Mouse (Mus musculus) left cerebral cortex, adult 18-20 months (tissue): Measurements from ENCODE around the gene Adcy4. TPM values are rescaled to one million over a fixed set of nuclear protein-coding genes. Genes with fewer than 3 reads are reported as not detected.
A peak's percentile ranks its signal among the peaks of the same experiment; 100 is the strongest.

Experiments
- DNase-seq, 2 experiments: peaks; one replicate each; pipeline ENCODE4 v3.0.0; 2021 to 2022; ENCODE audit warnings: low spot score in 2 of 2, mixed read lengths in 1 of 2
- total RNA-seq, 2 experiments: library from RNA; stranded (reverse); gene quantifications; 2 replicates each; pipeline ENCODE4 v1.2.3; 2021

Adcy4 gene
- total RNA-seq, 2 experiments from 2014 or later, result 4.9 to 8.6 TPM

- DNase-seq, result no peak
These were observed 22.7 kb downstream of the Adcy4 start, which contains the start of gene Ltb4r2 for GRCm38 (mm10) chr14:55761163-55761562. TSS of gene Ltb4r2 (plus strand) at chr14:55761428.

- DNase-seq, result peak; percentile 84 to 88
These were observed 23.7 kb downstream of the Adcy4 start for GRCm38 (mm10) chr14:55760156-55760555.

DNA sequence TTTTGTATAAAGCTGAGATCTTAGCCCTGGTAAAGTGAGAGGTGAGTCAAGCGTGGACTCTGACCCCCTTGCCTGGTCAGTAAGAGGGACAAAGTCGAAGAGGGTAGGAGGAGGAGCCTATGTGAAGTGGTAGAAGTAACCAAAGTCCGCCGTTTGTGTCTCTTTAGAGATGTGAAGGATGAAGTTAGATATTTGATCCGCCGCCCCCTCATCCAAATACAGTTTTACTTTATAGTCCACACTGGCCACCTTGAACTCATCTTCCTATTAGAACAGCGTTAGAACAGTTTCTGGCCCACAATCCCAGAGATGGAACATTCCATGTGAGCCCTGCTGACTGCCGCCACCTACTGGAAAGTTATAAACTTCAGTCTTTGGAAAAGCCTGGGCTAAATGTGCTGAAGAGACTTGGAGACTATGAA, 25.5 kb downstream of the Adcy4 start, which contains the start of gene Cideb:
TSS of gene Cideb (minus strand) at position 96 of the 422 bp plus-strand sequence.
- DNase-seq, result peak; percentile 34 to 39

DNA sequence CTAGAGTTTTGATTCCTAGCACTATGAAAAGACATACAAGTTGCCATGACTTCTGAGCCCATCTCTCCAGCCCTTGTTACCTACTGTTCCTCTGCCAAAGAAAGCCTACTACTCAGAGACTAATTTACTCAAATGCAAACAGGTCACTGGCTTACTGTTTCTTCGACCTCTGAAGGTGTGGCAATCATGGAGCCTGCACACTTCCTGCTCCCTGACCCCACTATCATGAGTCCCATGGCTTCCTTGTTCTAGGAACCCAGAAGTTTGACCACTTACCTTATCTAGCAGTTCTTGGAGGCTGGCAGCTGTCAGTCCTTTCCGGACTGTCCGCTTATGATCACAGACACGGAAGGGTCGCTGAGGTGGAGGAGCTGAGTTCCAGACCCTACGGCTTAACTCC, 26.3 kb downstream of the Adcy4 start:
- no peak for DNase-seq

DNA sequence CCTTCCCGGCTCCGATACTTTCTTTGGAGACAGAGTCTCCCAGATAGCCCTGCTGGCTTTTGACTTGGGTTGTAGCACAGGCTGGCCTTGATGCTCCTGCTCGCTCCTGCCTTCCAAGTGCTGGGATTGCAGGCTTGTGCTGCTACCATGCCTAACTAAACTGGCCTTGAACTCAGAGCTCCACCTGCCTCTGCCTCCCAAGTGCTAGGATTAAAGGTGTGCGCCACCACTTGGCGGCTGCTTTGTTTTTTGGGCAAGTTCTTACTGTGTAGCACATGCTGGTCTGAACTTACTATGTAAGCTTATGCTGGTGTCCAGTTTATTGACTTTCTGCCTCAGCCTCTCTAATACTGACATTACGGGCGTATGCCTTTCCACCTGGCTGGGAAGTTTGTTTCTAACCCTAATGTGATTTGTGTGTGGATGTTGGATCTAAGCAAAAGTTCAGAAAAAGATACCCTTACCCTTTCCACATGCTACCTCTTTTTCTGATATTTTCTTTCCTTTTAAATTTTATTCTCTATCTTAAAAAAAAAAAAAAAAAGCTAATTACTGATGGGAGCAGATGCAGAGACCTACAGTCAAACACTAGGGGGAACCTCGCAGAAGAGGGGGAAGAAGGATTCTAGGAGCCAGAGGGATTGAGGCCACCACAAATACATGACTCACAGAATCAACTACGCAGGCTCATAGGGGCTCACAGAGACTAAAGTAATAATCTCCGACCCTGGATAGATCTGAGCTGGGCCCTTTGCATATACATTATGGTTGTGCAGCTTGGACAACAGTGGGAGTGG, 36.6 kb downstream of the Adcy4 start:
- DNase-seq, result no peak

- no peak for DNase-seq
These were observed 38.0 kb downstream of the Adcy4 start for GRCm38 (mm10) chr14:55745861-55746237.

DNA sequence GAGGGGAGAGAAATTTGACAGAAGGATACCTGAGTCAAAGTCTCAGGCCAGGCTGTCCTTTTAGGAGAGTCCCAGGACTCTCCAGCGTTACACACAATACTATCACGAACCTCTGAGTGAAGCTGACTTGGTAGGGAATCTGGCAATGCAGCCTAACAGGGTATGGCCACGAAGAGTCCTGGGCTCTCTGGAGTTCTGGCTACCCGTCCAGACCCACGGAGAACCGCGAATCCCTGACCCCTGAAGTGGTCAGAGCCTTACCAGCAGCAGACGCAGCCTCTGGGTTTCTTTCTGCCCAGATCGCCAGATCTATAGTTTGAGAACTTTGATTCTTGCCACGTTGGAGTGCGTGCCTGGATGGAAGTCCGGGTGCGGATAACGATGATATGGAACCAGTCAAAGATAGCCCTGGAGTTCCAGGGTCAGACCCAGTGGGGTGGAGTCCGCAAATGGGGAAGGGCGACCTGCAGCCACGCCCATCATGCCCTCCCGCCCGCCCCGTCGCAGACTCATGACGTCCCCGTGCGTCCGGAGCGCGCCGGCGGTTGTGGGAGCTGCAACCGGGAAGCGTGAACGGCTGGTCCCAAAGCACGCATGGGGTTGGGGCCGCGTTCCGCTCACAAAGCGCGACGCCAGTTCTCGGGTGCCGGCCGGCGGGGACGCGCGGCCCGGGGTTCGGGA, 38.6 kb downstream of the Adcy4 start, which contains the start of the genes Dhrs1 and Nop9:
TSS of gene Dhrs1 (minus strand) at position 511 of the 681 bp plus-strand sequence.
TSS of gene Nop9 (plus strand) at position 514 of the 681 bp plus-strand sequence.
- DNase-seq, result peak; percentile 84 to 90

- peak; percentile 87 to 90 for DNase-seq
These were observed 40.2 kb downstream of the Adcy4 start for GRCm38 (mm10) chr14:55743711-55744110.

- no peak for DNase-seq
These were observed 46.7 kb downstream of the Adcy4 start for GRCm38 (mm10) chr14:55737086-55737687.

- DNase-seq, result no peak
These were observed 48.1 kb downstream of the Adcy4 start for GRCm38 (mm10) chr14:55735758-55736157.

GRCm38 (mm10) chr14:55735334-55735733, 48.6 kb downstream of the Adcy4 start:
- no peak for DNase-seq

DNA sequence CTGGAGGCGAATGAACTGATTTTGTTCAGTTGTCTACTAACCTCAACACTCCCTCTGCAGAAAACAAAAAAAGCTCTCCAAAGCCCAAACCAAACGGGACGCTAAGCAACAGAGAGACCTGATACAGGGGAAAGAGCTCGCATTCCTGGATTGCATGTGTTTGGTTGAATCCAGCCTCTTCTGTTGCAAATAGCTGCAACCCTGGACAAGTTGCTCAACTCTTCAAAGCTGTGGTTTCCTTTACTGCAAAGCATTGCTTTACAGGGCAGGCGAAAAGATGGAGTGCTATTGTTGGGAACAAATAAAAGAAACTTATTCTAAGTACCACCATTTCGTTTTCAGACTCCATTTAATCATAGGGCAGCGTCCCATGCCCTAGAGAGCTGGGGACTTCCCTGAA, 49.0 kb downstream of the Adcy4 start:
- DNase-seq, result no peak

GRCm38 (mm10) chr14:55733889-55734288, 50.0 kb downstream of the Adcy4 start:
- no peak for DNase-seq

- no peak for DNase-seq
These were observed 53.3 kb downstream of the Adcy4 start for GRCm38 (mm10) chr14:55730531-55731032.

- no peak for DNase-seq
These were observed 53.8 kb downstream of the Adcy4 start for GRCm38 (mm10) chr14:55730116-55730515.

- DNase-seq, result no peak
These were observed 55.8 kb downstream of the Adcy4 start for GRCm38 (mm10) chr14:55727889-55728685.

GRCm38 (mm10) chr14:55726261-55726660, 57.6 kb downstream of the Adcy4 start:
- no peak for DNase-seq

DNA sequence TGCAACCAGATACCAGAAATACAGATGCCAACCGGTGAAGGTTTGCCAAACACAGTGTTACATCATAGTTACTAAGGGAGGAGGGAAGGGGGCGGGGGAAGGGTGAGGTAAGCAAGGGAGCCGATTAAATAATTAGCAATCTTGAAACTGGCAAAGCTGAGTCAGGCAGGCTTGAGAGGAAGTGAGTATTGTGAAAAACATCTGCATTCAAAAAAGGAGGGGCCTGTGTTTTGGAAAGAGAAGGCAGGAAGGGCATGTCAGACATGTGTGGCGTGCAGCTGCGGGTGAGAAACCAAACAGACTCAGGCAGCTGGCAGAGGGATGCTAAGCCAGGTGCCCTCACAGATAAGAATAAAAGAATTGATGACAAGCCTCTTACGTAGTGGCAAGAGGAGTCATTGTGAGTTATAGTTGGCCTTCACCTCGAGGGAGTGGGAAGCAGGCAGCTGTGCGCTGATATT, 59.5 kb downstream of the Adcy4 start:
- no peak for DNase-seq

DNA sequence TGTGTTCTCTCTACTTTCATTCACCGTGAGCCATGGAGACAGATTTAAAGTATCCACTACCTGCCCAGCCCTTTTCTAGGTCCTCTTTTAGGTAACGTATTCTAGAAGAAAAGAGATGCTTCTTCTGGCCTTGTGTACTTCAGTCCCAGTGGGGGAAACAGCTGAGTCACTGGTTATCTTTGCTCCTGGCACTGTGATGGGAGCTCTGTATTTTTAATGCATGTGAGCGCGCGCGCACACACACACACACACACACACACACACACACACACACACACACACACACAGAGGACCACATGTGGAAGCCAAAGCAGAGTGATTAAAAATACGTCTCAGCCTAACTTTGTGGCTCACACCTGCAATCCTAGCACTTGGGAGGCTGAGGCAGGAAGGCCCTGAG, 60.5 kb downstream of the Adcy4 start:
- DNase-seq, result no peak

- DNase-seq, result no peak
These were observed 61.4 kb downstream of the Adcy4 start for GRCm38 (mm10) chr14:55722438-55722945.
